Mouse (Mus musculus): Measurements from ENCODE around the gene Acr.

The Acr gene

DNA sequence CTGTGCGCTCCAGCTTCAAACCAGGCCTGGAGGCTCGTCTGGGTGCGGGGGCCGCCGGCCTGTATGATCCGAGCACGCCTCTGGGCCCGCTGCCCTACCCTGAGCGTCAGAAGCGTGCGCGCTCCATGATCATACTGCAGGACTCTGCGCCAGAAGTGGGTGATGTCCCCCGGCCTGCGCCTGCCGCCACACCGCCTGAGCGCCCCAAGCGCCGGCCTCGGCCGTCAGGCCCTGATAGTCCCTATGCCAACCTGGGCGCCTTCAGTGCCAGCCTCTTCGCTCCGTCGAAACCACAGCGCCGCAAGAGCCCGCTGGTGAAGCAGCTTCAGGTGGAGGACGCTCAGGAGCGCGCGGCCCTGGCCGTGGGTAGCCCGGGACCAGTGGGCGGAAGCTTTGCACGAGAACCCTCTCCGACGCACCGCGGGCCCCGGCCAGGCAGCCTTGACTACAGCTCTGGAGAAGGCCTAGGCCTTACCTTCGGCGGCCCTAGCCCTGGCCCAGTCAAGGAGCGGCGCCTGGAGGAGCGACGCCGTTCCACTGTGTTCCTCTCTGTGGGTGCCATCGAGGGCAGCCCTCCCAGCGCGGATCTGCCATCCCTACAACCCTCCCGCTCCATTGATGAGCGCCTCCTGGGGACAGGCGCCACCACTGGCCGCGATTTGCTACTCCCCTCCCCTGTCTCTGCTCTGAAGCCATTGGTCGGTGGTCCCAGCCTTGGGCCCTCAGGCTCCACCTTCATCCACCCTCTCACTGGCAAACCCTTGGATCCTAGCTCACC, 20.1 kb upstream of the Acr start:
- no peak for DNase-seq (ENCODE audit: low spot score in 2 of 2)

DNA sequence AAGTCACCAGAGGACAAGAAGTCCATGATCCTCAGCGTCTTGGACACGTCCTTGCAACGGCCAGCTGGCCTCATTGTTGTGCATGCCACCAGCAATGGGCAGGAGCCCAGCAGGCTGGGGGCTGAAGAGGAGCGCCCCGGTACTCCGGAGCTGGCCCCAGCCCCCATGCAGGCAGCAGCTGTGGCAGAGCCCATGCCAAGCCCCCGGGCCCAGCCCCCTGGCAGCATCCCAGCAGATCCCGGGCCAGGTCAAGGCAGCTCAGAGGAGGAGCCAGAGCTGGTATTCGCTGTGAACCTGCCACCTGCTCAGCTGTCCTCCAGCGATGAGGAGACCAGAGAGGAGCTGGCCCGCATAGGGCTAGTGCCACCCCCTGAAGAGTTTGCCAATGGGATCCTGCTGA, 19.3 kb upstream of the Acr start:
- no peak for DNase-seq (ENCODE audit: low spot score in 2 of 2)

DNA sequence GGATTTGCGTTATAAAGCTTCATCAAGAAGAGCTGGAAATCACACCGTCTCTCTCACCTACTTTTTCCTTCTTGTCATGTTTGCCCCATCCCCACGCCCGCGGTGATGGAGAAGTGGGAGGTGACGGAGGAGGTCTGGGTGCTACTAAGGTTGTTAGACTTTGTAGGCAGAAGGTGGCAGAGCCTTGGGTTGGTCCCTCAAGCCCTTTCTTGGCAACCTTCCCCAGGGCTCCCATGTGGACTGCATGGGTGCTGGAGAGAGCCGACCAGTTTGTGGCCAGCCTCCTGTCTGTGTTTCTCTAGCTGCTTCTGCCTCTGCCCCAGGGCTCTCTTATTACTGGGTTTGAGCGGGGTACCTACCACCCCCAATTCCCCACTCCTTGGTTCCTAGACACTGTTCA, 17.6 kb upstream of the Acr start:
- DNase-seq (ENCODE audit: low spot score in 2 of 2) = no peak

DNA sequence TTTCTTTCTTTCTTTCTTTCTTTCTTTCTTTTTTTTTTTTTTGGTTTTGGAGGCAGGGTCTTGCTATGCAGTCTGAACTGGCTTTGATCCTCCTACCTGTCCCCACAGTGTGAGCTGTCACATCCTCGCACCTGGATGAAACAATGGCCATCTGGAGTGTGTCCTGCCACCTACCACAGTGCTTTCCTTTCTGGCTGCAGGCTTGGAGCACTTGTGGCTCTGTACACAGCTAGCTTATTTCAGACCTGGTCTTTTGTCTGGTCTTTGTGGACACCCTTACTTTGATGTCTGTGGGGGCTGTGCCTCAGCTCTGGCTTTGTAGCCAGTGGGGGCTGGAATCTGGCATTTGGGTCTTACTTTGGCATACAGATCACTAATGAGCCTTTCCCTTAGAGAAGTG, 16.4 kb upstream of the Acr start:
- DNase-seq (ENCODE audit: low spot score in 2 of 2) = no peak

DNA sequence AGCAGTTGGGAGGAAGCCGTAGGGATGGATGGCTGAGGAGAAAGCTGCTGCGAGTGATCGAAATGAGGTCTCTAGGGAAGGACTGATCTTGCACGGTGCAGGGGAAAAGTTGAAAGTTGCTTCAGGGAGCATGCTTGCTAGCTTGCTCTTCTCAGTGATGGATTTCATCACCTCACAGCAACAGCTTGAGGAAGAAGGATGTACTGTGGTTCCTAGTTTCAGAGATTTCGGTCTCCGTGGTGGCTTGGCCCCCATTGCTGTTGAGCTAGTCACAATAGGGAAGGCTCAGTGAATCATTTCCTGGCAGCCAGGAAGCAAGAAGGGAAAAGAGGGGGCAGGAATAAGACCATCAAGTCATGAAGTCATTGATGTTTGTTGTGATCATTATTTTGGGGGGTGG, 12.5 kb upstream of the Acr start:
- DNase-seq (ENCODE audit: low spot score in 2 of 2) = no peak

- no peak for DNase-seq (ENCODE audit: low spot score in 2 of 2)
Measured at GRCm38 (mm10) chr15:89556401-89557178, 11.5 kb upstream of the Acr start.

GRCm38 (mm10) chr15:89557179-89557995, 10.7 kb upstream of the Acr start:
- peak; percentile 37 to 63 for DNase-seq (ENCODE audit: low spot score in 2 of 2)

GRCm38 (mm10) chr15:89557996-89558390, 10.1 kb upstream of the Acr start:
- no peak for DNase-seq (ENCODE audit: low spot score in 2 of 2)

DNA sequence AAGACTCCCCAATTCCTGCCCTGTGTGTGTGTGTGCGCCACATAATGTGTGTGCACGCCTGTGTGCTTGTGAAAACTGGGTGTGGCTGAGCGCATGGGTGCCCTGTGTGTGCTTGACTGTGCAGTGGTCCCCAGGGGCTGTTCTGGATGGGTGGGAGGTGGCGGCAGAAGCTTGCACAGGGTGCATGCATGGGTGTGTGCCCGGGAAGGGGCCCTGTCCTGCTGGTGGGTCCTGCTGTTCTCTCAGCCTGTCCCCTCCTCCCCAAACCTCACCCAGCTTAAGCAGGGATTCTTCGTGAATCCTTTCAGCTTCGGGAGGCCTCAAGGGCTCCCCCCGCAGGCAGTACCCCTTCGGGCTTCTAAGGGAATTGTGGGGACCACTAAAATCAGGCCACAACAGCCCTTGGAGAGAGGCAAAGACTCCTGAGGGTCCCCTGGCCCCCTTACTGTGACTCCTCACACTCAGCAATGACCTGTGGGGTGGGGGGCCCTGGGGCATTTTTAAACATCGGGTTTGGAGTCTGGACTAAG, 8.9 kb upstream of the Acr start:
- no peak for DNase-seq (ENCODE audit: low spot score in 2 of 2)

GRCm38 (mm10) chr15:89572147-89572546, 4.0 kb downstream of the Acr start:
- no peak for DNase-seq (ENCODE audit: low spot score in 2 of 2)

- DNase-seq (ENCODE audit: low spot score in 2 of 2) = no peak
Measured at GRCm38 (mm10) chr15:89582494-89582893, 14.4 kb downstream of the Acr start.

DNA sequence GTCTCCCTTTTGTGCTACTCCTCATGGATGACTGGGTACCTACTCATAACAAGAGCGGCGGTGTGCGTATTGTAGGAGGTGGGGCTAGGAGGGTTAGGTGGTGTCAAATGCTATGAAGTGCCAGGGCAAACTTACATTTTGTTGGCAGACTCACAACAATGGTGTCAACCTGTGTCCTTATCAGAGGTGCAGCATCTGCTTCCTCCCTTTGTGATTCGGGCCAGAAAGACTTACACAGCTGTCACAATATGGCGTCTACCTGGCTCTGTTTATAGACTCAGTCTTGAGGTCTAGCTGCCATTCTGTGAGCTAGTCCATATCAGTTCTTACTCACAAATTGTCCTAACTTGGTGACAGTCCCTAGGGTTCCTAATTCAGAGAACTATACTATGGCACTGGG, 17.0 kb downstream of the Acr start:
- DNase-seq (ENCODE audit: low spot score in 2 of 2) = no peak

GRCm38 (mm10) chr15:89585631-89586030, 17.5 kb downstream of the Acr start:
- DNase-seq (ENCODE audit: low spot score in 2 of 2) = no peak

DNA sequence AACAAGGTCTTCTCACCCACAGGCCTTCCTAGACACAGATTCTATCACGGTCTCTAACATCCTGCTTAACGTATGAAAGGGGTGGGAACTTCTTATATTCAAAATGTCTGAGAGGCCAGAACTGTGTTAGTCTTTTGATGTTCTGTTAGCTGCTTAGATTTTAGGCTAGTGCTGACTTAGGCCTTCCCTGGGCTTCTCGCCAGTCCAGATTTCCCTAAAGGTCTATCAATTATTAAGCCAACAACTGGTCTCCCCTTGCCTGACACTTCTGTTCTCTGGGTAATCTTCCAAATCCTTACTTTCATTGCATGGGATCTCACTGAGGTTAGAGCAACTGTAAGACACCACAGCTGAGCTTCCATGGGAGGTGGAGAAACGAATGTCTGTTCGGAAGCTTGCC, 21.0 kb downstream of the Acr start:
- no peak for DNase-seq (ENCODE audit: low spot score in 2 of 2)

GRCm38 (mm10) chr15:89591317-89591716, 23.2 kb downstream of the Acr start:
- peak in 1 of 2 experiments; percentile 2 for DNase-seq (ENCODE audit: low spot score in 2 of 2)

- peak; percentile 66 to 85 for DNase-seq (ENCODE audit: low spot score in 2 of 2)
Measured at GRCm38 (mm10) chr15:89591723-89592455, 23.8 kb downstream of the Acr start, which contains the start of gene Rabl2. Gene Rabl2, minus strand, starts transcription at chr15:89591923.

GRCm38 (mm10) chr15:89592548-89592947, 24.4 kb downstream of the Acr start:
- no peak for DNase-seq (ENCODE audit: low spot score in 2 of 2)

GRCm38 (mm10) chr15:89605822-89606570, 37.9 kb downstream of the Acr start:
- no peak for DNase-seq (ENCODE audit: low spot score in 2 of 2)

DNA sequence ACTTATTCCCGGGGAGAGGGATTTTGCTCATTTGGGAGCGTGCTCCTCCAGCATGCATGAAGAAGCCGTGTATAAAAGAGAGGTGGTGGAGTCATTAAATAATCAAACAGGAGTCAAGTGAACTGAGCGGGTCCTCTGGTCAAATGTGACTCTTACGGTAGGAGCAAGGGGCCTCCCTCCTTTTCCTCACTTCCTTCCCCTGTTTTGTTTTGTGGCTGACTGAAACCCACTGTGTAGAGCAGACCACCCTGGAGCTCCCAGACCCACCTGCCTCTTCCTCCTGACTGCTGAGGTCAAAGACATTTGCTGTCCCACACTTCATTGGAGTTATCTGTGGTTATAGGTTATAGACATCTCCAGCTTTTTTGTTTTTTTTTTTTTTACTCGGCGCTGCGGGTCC, 39.4 kb downstream of the Acr start:
- DNase-seq (ENCODE audit: low spot score in 2 of 2) = no peak

DNA sequence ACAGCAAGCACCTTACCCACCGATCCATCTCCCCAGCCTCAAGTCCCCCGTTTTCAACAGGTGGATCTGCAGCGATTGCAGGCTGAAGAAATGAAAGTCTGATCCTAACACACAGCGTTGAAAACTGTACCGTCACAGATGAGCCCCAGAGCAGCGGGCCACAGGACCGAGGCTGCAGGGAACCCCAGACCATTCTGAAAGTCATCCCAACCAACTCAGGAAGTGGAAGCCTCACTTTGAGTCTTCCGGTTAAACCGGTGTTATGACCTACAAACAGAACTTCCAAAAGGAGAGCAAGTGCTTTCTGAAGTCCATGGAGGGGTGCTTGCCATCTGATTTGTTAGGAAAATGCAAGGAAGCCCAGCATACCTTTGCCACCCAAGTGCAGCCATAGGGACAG, 39.8 kb downstream of the Acr start:
- no peak for DNase-seq (ENCODE audit: low spot score in 2 of 2)
